Mouse (Mus musculus) midbrain, embryonic 10.5 days (tissue): ENCODE measurements around the gene Gm10842. TPM values are rescaled to one million over a fixed set of nuclear protein-coding genes. Genes with fewer than 3 reads are reported as not detected.

Source experiments
- DNase-seq: peaks from one replicate; pipeline ENCODE4 v3.0.0-alpha.2; 2017; ENCODE audit warnings: low spot score
- H3K27ac ChIP-seq: fragments of 300-500 bp; sonication (generic); replicated peaks from 2 replicates; pipeline ENCODE4 v1.5.1; 2016; ENCODE audit warnings: mild to moderate bottlenecking
- H3K27me3 ChIP-seq: fragments of 300-500 bp; sonication (generic); 2 replicates; pipeline ENCODE4 v1.6.1; 2016; ENCODE audit warnings: low read depth, mild to moderate bottlenecking; ENCODE audit not compliant: poor library complexity, severe bottlenecking
- H3K36me3 ChIP-seq: fragments of 300-500 bp; sonication (generic); 2 replicates; pipeline ENCODE4 v1.6.1; 2016; ENCODE audit warnings: mild to moderate bottlenecking, moderate library complexity
- H3K4me1 ChIP-seq: fragments of 300-500 bp; sonication (generic); 2 replicates; pipeline ENCODE4 v1.6.1; 2016
- H3K4me3 ChIP-seq: fragments of 300-500 bp; sonication (generic); 2 replicates; pipeline ENCODE4 v1.5.1; 2016; ENCODE audit warnings: mild to moderate bottlenecking, moderate library complexity
- H3K9me3 ChIP-seq: fragments of 300-500 bp; sonication (generic); replicated peaks from 2 replicates; pipeline ENCODE4 v1.6.1; 2016; ENCODE audit warnings: mild to moderate bottlenecking
- WGBS: fragments of 180-500 bp; shearing (Covaris S2); methylation state at CpG from one replicate; pipeline ENCODE4 v1.1.7; 2016; 5-methylcytosine and 5-hydroxymethylcytosine counted together
- polyA plus RNA-seq: library from polyadenylated mRNA; unstranded; fragments of >200 nt; fragmentation: Nextera tagmentation; extraction: Ambion mirVana; gene quantifications from 2 replicates; pipeline ENCODE4 v1.2.1, GENCODE M21; 2016

The Gm10842 gene
- polyA plus RNA-seq, 1 experiment from 2014 or later = not detected

DNA sequence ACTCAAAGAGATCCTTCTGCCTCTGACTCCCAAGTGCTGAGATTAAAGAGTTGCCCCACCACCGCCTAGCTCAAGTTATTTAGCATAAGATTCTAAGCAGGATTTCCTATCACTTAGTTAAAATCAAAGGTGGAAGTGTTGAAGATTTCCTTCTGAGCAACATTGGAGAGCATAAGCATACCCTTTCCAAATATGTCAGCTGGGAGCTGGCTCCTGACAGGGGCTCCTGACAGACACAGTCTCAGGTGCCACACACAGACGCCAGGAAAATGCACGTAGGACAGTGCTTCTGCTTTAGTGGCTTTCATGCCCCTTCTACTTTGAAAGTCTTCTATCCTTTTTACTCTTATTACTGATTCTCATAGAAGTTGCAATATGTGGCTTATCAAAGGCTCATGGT, 45.5 kb downstream of the Gm10842 start:
- DNase-seq = no peak
- Histone ChIP-seq H3K4me1 (no peaks in the 10 kb centered on the region), H3K27me3 (no peaks in the 10 kb centered on the region), H3K9me3 (no peaks in the 10 kb centered on the region), H3K27ac (no peak overlapping the region), H3K4me3 (no peak overlapping the region), H3K36me3 (peaks cover 46% of the 10 kb centered on the region)
- 92% methylated on average over 3 of the region's 3 CpGs for WGBS

Other genes starting within 250 kb of the Gm10842 start
- gene Efcab3, start 83.3 kb upstream of the Gm10842 start, polyA plus RNA-seq = not detected in 2 replicates
- 51.4 and 56.3 TPM in 2 replicates for gene Mettl2, start 20.5 kb upstream of the Gm10842 start, polyA plus RNA-seq
- 22.8 and 23.8 TPM in 2 replicates for gene Tlk2, start 31.9 kb downstream of the Gm10842 start, polyA plus RNA-seq
- gene Mrc2, start 145.8 kb downstream of the Gm10842 start, polyA plus RNA-seq = 16.5 and 16.9 TPM in 2 replicates